Mouse (Mus musculus) spleen, postnatal 4 days (tissue): ENCODE measurements at regions not wholly inside any gene's neighbourhood (a gene's known extent, or its start where the extent isn't known, plus 50 kb on each side); places are given as distances from the start of the nearest gene placed in this dataset.

Experiments used
- DNase-seq, 2 experiments: peaks; one replicate each; pipeline ENCODE4 v3.0.0; 2022; ENCODE audit warnings: low spot score in 2 of 2

- DNase-seq, result peak in 1 of 2 experiments; percentile 58
Measured at GRCm38 (mm10) chrX:123978691-123979090, 157.1 kb downstream of the Vmn2r121 start.
